Mouse (Mus musculus) intestine, embryonic 15.5 days (tissue): Measurements from ENCODE around the gene Ccdc85a. TPM values are rescaled to one million over a fixed set of nuclear protein-coding genes. Genes with fewer than 3 reads are reported as not detected.
A peak's percentile ranks its signal among the peaks of the same experiment; 100 is the strongest.
"Not testable (repeated sequence)": the region's sequence is repeated elsewhere in the genome, so short reads cannot be mapped to it uniquely, and the experiment has no call there.

ENCODE experiments used
- ATAC-seq: fragments of 200-750 bp; cut with Nextera tagmentation; 2 replicates; pipeline ENCODE4 v1.8.0; 2017; ENCODE audit warnings: moderate TSS enrichment, moderate library complexity
- H3K27ac ChIP-seq: fragments of 300-500 bp; sonication (generic); 2 replicates; pipeline ENCODE4 v1.5.1; 2015; ENCODE audit warnings: mild to moderate bottlenecking, inconsistent platforms
- H3K27me3 ChIP-seq: fragments of 300-500 bp; sonication (generic); replicated peaks from 2 replicates; pipeline ENCODE4 v1.6.1; 2015; ENCODE audit warnings: inconsistent platforms
- H3K36me3 ChIP-seq: fragments of 300-500 bp; sonication (generic); 2 replicates; pipeline ENCODE4 v1.6.1; 2015; ENCODE audit warnings: inconsistent platforms
- H3K4me1 ChIP-seq: fragments of 300-500 bp; sonication (generic); replicated peaks from 2 replicates; pipeline ENCODE4 v1.6.1; 2015; ENCODE audit warnings: inconsistent platforms
- H3K4me2 ChIP-seq: fragments of 300-500 bp; sonication (generic); replicated peaks from 2 replicates; pipeline ENCODE4 v1.6.1; 2015; ENCODE audit warnings: mild to moderate bottlenecking, inconsistent platforms
- H3K4me3 ChIP-seq: fragments of 300-500 bp; sonication (generic); replicated peaks from 2 replicates; pipeline ENCODE4 v1.5.1; 2015; ENCODE audit warnings: inconsistent platforms
- H3K9ac ChIP-seq: fragments of 300-500 bp; sonication (generic); 2 replicates; pipeline ENCODE4 v1.6.1; 2015; ENCODE audit warnings: inconsistent platforms
- H3K9me3 ChIP-seq: fragments of 300-500 bp; sonication (generic); 2 replicates; pipeline ENCODE4 v1.6.1; 2016; ENCODE audit warnings: inconsistent platforms
- WGBS: fragments of 180-500 bp; shearing (Covaris S2); methylation state at CpG from one replicate; pipeline ENCODE4 v1.1.7; 2015; 5-methylcytosine and 5-hydroxymethylcytosine counted together
- polyA plus RNA-seq: library from polyadenylated mRNA; unstranded; fragments of >200 nt; fragmentation: Nextera tagmentation; extraction: Ambion mirVana; gene quantifications from 2 replicates; pipeline ENCODE4 v1.2.1, GENCODE M21; 2015

The Ccdc85a gene
- polyA plus RNA-seq, 1 experiment from 2014 or later, result 2.0 TPM

DNA sequence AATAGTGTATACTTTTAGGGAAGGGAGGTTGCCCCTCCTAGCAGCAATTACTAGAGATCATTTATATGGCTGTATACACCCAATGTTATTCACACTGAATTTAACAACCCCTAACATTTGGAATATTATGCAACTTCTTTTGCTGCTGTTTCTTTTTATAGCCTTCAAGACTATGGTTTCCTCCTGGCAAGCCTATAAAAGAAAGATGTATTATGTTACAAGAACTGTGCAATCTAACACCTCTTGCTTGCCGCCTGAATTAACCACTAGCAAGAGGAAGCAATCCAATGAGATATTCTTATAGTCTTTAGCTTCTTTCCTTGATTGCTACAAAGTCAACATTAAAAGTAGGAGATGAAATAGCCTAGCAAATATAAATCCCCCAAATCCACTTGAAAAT is 187.0 kb downstream of the Ccdc85a start:
- Histone ChIP-seq H3K4me2 (no peak overlapping the region), H3K4me1 (no peaks in the 10 kb centered on the region), H3K4me3 (no peak overlapping the region), H3K27ac (no peak overlapping the region), H3K9me3 (no peaks in the 10 kb centered on the region), H3K9ac (no peak overlapping the region), H3K36me3 (no peaks in the 10 kb centered on the region), H3K27me3 (no peaks in the 10 kb centered on the region)
- ATAC-seq, result no peak
- 64% methylated on average over 1 of the region's 1 CpGs for WGBS

DNA sequence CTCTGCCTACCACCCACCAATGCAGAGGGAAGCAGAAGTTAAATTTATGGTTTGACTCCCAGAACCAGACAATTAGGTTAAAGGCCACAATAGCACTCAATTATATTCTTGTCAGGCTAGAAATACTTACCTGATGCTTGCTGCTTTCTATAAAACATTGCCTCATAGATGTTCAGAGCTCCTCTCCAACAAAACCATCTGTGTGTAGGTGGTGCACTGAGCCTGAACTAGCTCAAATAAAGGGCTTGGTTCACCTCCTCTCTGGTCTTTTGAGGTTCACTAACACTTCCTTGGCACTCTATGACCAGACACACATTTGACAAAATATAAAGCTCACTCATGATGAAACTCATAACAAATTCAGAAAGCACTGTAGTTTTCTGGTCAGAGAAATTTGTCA is 208.2 kb downstream of the Ccdc85a start:
- Histone ChIP-seq H3K9ac (no peak overlapping the region), H3K36me3 (no peaks in the 10 kb centered on the region), H3K27ac (no peak overlapping the region), H3K9me3 (no peaks in the 10 kb centered on the region), H3K4me1 (no peaks in the 10 kb centered on the region), H3K27me3 (no peaks in the 10 kb centered on the region), H3K4me3 (no peak overlapping the region), H3K4me2 (no peak overlapping the region)
- no peak for ATAC-seq

DNA sequence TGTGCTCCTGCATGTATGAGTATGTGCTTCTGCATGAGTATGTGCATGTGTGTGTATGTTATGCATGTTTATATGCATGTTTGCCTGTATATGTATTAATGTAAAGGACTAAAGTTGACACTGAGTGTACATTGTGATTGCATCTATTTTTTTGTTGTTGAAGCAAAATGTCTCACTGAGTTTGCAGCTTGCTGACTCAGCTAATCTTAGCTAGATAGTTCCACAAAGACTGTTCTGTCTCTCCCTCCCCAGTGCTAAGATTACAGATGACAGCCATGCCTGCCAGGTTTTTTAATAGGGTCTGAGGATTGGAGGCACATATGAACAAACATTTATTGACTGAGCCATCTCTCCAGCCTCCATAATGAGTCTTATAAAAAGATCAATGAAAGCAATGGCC is 209.5 kb downstream of the Ccdc85a start:
- no peak for ATAC-seq
- Histone ChIP-seq H3K27me3 (no peaks in the 10 kb centered on the region), H3K36me3 (no peaks in the 10 kb centered on the region), H3K4me3 (no peak overlapping the region), H3K9me3 (no peaks in the 10 kb centered on the region), H3K4me1 (no peaks in the 10 kb centered on the region), H3K4me2 (no peak overlapping the region), H3K27ac (no peak overlapping the region), H3K9ac (no peak overlapping the region)

DNA sequence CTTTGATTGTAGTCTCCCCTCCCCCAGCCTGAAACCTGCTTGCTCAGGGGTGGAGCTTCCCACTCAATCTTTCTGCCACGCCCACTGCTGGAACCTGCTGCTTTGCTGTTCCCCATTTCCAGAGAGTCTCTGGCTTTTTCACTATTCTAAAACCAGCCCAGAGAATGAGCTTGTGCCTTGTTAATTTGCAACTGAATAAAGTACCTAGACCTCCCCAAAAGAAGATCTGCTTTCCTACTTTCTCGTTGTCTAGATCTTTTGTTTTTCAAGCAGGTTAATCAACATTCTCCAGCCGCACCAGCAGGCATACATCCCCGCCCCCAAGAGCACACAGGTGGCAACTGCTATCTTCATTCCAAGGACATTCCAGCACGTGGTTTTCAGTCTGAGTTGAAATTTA is 212.7 kb downstream of the Ccdc85a start:
- H3K9ac ChIP-seq, H3K27ac ChIP-seq: not testable (repeated sequence)

DNA sequence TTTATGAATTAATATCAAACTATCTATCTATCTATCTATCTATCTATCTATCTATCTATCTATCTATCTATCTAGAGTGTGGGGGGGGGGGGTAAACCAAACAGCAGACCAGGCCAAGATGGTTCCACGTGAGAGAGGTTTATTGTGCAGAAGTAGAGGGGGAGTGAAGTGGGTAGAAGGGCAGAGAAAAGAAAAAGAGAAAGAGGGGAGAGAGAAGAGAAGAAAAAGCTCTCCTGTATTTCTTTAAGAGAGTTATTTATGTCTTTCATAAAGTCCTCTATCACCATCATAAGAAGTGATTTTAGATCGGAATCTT is 218.2 kb downstream of the Ccdc85a start:
- H3K9ac ChIP-seq, result no peak overlapping the region
- no peak overlapping the region for H3K4me3 ChIP-seq
- H3K4me1 ChIP-seq, result 0 out of 2 replicates have a peak, but pooled peaks cover 2% of the 10 kb centered on the region

More for the DNA sequence above, 212.7 kb downstream of the Ccdc85a start:
- H3K36me3 ChIP-seq, H3K9me3 ChIP-seq, H3K4me3 ChIP-seq, H3K27me3 ChIP-seq, H3K4me1 ChIP-seq, H3K4me2 ChIP-seq: not testable (repeated sequence)
- WGBS, result 67% methylated on average over 5 of the region's 5 CpGs
- ATAC-seq, result peak; percentile 53; the same call in 1 of the 2 replicates

DNA sequence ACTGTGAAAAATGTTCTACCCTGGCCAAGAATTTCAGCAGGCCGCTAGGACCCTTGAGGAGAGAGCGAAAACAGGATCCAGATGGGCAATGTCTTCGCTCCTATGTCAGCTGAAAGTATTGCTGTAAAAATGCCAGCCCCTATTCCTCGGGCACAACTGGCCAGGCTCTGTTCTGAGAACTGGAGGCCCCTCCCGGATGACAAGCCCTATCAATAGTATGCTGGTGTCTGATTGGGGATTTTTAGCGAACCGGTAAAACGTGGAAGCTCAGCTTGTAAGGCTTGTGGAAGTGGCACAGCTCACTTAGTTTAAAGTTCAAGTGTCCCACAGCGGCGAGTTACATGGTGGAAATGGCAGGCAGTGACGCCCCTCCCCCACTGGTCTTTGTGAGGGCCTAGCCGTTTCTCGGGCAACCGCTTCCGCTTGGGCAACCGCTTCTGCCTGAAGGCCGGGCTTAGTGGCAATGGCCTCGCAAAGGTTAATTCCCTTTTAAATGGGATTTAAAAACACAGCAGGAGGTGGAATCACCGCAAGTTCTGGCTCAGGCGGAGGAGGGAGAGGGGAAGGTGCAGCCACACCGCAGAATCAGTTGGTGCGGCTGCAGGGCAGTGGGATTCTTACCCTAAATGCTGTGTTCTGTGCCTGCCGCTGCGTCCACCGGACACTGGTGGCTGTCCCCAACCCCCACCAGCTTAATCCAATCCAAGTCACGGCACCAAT is 218.8 kb downstream of the Ccdc85a start:
- peak; percentile 94 for ATAC-seq
- WGBS, result 16% methylated on average over 26 of the region's 26 CpGs
- no peaks in the 10 kb centered on the region for H3K36me3 ChIP-seq
- peak overlapping the region; percentile 30; the same call in 1 of the 2 replicates for H3K9ac ChIP-seq
- H3K27ac ChIP-seq, result no peak overlapping the region
- H3K4me2 ChIP-seq, result peak overlapping the region; percentile 66
- H3K4me3 ChIP-seq, result peak overlapping the region; percentile 27
- H3K4me1 ChIP-seq, result 0 out of 2 replicates have a peak, but pooled peaks cover 2% of the 10 kb centered on the region
- no peaks in the 10 kb centered on the region for H3K9me3 ChIP-seq
- no peaks in the 10 kb centered on the region for H3K27me3 ChIP-seq

More for the DNA sequence above, 218.2 kb downstream of the Ccdc85a start:
- H3K4me2 ChIP-seq, result peak overlapping the region; percentile 66
- H3K9me3 ChIP-seq, result no peaks in the 10 kb centered on the region
- no peak for ATAC-seq
- WGBS, result 55% methylated on average over 2 of the region's 2 CpGs
- no peaks in the 10 kb centered on the region for H3K36me3 ChIP-seq
- H3K27me3 ChIP-seq, result no peaks in the 10 kb centered on the region
- no peak overlapping the region for H3K27ac ChIP-seq

DNA sequence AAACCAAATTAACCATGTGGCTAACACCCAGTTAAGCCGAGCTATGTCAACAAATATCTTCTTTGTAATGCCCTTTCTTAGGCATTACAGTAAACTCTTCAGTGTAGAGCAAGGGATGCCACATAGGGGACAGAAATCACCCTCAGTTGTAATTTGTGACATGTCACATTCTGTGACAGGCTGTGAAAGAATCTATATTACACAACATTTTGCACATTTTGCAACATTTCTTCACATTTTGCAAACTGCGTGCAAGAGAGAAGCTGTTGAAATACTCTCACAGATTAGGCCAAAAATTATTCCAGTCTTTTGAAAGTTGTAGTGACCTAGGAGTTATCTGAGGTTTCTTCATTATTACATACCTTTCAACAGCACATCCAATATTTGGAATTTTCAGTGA is 240.7 kb downstream of the Ccdc85a start:
- Histone ChIP-seq H3K9me3 (no peaks in the 10 kb centered on the region), H3K4me1 (no peaks in the 10 kb centered on the region), H3K9ac (no peak overlapping the region), H3K36me3 (no peaks in the 10 kb centered on the region), H3K4me3 (no peak overlapping the region), H3K27ac (no peak overlapping the region), H3K27me3 (no peaks in the 10 kb centered on the region), H3K4me2 (no peak overlapping the region)
- whole genome bisulfite sequencing, result 83% methylated on average over 2 of the region's 2 CpGs
- no peak for ATAC-seq

- H3K4me1 ChIP-seq, result no peaks in the 10 kb centered on the region
- no peak for ATAC-seq
- no peak overlapping the region for H3K4me2 ChIP-seq
- no peaks in the 10 kb centered on the region for H3K27me3 ChIP-seq
- H3K27ac ChIP-seq, result no peak overlapping the region
- no peaks in the 10 kb centered on the region for H3K36me3 ChIP-seq
- WGBS, result 68% methylated on average over 5 of the region's 5 CpGs
- H3K9ac ChIP-seq, result no peak overlapping the region
- H3K9me3 ChIP-seq, result no peaks in the 10 kb centered on the region
- no peak overlapping the region for H3K4me3 ChIP-seq
These were observed 242.2 kb downstream of the Ccdc85a start for GRCm38 (mm10) chr11:28341887-28342286.

DNA sequence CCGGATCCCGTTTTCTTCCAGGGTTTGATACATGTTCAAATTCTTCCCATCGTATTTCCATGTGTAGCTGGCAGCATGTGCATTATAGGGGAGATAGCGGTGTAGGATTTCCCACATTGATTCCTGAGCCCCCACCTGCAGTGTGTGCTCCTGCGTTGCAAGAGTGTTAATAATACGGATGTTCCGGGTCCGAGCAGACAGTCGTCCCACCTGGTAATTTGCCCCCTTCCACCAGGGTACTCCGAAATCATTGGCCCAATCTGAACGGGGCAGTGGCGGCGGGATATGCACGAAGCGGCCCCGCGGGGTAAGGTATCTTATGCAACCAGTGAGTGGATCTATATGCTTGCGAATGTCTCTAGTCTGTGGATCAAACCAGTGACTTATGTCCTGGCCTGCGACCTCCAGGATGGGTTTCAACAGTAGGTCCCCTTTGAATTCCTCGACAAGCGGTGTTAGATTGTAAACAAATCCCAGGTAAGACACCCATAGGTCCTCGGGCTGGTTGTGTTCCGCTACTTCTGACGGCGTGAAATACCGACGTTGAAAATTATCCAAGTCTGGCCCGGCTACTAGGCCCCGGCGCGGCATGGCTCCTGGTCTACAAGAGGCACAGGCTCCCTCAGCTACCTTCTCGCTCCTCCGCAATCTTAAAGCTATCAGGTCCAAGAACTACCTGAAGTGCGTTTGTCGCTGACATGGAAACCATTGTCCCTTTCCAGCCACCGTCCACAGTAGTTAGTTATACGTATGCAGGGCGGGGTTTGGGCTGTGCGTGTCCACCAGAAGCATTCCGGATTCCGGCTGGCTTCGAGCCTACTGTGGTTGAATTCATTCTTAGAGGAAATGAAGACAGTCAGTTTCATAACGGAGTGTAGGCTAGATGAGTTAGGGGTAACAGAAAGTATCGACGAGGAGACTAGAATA is 244.6 kb downstream of the Ccdc85a start, which contains the start of gene Gm6685:
Gm6685 (minus strand) TSS at position 644 of the 927 bp plus-strand sequence.
- H3K4me2 ChIP-seq, H3K4me1 ChIP-seq, H3K27me3 ChIP-seq, H3K27ac ChIP-seq, H3K4me3 ChIP-seq, H3K9ac ChIP-seq, H3K36me3 ChIP-seq, H3K9me3 ChIP-seq, ATAC-seq: not testable (repeated sequence)
- 89% methylated on average over 45 of the region's 45 CpGs for WGBS

Other genes starting within 250 kb of the Ccdc85a start
- 0.34 TPM in 1 of 2 replicates, not detected in the other for gene Gm6685, start 244.5 kb downstream of the Ccdc85a start, polyA plus RNA-seq